Mouse (Mus musculus) liver (tissue): ENCODE measurements around the gene Wdr54.

Source experiments
- DNase-seq: peaks from one replicate; pipeline ENCODE4 v3.0.0-alpha.2; 2020; ENCODE audit warnings: mixed read lengths

The Wdr54 gene

DNA sequence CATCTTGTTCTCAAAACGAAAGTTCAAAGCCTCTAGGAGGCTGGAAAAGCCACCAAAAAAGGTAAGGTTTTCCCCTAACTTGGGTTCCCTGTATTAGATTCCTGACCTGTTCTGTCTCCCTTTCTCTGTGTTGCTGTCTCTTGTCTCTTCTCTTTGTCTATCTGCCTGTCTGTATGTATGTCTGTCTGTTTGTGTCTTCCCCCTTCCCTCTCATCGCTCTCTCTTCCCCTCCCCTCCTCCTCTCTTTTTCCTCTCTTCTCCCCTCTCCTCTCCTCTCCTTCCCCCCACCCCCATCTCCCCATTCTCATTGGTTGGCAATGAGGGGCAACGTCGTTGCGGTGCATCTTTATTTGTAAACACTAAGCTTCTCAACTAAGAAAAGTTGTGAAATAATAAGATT, 30.9 kb downstream of the Wdr54 start, which contains the start of gene Ino80b:
TSS of gene Ino80b (minus strand) at position 101 of the 400 bp plus-strand sequence.
- DNase-seq = no peak

- DNase-seq = peak; percentile 89
These were observed 31.3 kb downstream of the Wdr54 start for GRCm38 (mm10) chr6:83124851-83125312.

GRCm38 (mm10) chr6:83122961-83123360, 33.2 kb downstream of the Wdr54 start:
- no peak for DNase-seq

DNA sequence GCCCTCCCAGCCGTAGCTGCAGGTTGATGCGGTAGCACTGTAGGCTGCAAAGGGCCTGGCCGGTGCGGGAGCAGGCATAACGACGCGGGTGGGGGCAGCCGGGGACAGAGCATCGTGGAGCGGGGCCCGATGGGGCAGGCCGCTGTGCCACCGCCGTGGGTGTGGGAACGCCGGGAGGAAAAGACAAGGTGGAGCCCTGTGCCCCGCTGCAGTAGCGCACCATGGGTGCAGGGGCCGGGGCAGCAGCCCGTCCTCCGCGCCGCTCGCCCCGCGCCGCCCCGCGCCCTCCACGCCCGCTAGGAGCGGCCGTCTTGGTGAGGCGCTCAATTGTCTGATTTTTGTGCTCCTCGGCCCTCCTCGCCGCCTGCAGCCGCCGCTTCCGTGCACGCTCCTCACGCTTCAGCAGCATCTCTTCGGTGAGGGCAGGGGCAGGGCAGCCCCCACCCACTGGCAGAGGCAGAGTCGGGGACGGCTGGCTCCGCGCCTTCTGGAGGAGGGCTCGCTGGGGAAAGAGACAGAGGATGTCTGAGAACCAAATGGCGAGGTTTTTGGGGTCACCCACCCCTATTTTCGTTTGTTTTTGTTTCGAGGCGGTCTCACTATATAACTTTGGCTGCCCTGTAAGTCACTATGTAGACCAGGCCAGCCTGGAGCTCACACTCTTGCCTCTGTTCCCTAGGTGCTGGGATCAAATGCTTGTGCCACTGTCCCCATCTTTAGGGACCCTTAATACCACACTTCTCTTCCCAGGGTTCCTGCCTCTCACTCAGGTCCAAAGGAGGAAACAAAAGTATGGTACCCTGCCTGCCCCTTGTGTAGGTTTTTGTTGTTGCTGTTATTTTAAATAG, 34.1 kb downstream of the Wdr54 start:
- DNase-seq = peak; percentile 54

DNA sequence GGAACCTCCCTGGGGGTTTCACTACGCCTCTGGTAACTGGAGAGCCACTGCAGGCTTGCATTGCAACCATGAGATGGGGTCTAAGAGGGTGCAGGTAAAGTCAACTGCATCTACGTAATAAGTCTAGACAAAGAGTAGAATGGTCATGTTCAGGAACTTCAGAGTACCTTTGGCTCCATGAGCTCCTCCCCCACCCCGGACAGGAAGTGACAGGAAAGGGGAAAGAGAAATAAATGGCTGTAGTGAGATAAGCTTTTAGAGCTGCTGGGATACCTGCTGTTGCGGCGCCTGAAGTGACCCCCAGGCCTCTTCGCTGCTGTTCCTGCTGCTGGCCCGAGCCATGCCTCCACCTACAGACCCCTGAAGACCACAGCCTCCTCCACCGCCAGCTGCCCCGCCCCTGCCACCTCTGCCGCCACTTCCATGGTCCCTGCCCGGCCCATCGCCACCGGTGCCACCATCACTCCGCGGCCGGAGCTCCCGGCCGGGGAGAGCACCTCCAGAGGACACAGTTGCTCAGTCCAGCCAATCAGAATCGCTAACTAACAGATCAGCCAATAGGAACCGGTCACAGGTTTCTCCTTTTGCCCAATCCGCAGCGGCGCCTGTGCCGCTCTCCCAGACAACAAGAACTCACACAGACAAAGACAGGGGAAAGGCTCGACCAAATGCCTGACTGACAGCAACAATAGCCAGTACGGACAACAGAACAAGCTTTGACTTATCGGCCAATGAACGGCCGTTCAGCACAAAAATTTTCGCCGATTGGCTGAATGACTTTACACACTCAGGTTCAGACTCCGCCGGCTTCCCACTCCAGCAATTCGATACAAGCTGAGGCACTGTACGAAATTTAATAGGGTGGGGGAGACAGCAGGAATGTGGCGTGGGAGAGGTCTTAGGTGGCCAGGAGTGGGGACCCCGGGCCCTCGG, 35.0 kb downstream of the Wdr54 start, which contains the start of gene Wbp1:
TSS of gene Wbp1 (minus strand) at position 630 of the 933 bp plus-strand sequence.
- DNase-seq = peak; percentile 94

DNA sequence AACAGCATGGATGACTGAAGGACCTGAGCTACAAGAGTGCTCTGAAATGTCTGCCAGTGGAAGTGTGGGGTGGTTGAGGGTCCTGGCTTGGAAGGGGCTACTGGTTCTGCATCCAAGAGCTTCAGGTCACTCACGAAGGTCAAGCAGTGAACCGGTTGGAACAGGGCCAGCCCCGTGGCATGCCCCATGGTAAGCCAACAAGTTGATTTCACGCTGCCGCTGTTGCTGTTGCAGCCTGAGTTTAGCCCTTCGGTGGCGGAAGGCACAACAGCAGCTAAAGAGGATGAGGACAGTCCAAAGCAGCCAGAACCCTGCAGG, 36.5 kb downstream of the Wdr54 start:
- DNase-seq = no peak

DNA sequence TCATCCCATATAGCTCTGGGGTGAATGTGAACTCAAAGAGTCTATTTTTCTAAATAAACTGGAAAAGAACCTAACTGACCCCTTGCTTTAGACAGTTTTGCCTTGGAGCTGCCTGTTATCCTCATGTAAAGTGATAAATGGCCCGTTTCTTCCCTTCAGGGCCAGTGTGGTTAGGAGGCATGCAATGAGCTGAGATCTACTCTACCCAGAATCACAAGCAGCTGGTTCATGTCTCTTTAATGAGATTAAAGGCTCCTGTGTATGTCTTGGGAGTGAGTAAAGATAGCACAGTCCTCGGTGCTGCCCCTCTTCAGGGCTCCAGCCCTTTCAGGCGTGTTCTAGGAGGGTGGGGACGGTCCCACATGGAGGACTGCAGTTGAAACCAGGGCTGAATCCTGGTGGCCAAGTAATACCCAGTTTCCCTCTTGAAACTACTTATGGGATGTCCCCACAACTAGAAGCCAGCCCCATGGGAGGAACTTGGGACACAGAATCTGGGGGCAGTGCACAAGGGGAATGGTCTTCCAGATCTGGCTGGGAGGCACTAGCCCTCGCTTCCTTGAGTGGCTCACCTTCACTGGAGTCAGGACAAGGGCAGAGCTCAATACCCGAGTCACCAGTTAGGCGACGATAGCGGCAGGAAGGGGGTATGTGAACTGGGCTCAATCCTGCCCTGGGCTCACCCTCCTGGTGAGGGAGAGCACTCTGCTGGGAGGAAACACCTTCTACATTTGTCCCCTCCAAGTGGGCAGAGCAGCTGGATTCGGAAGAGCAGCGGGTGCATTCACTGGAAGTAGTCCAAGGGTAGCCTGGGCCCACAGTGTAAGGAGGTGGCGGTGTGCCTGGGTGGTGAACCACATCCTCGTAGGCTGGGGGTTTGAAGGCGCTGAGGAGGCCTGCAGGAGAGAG, 37.1 kb downstream of the Wdr54 start:
- no peak for DNase-seq

GRCm38 (mm10) chr6:83118369-83118768, 37.8 kb downstream of the Wdr54 start:
- DNase-seq = no peak

GRCm38 (mm10) chr6:83117616-83118015, 38.6 kb downstream of the Wdr54 start:
- DNase-seq = no peak

- DNase-seq = no peak
These were observed 39.1 kb downstream of the Wdr54 start for GRCm38 (mm10) chr6:83117165-83117438.

- no peak for DNase-seq
These were observed 39.6 kb downstream of the Wdr54 start for GRCm38 (mm10) chr6:83116373-83117164.

DNA sequence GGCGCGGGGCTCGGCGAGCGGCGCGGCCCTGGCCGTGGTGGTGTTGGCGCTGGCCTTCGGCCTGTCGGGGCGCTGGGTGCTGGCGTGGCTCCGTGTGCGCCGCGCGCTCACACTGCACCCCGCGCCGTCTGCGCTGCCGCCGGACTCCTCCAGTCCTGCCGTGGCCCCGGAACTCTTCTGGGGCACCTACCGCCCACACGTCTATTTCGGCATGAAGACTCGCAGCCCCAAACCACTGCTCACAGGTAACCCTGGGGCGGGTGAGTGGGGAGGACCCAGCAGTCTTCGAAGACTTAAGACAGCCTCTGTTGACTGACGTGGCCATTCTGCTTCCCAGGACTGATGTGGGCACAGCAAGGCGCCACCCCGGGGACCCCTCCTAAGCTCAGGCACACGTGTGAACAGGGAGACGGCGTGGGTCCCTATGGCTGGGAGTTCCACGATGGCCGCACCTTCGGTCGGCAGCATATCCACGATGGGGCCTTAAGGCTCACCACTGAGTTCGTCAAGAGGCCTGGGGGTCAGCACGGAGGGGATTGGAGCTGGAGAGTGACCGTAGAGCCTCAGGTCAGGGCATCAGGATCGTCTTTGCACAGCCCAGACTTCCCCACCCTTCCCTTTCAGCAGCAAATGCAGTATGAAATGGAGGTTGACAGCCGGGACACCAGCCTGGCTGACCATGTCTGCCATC, 40.4 kb downstream of the Wdr54 start:
- DNase-seq = no peak

DNA sequence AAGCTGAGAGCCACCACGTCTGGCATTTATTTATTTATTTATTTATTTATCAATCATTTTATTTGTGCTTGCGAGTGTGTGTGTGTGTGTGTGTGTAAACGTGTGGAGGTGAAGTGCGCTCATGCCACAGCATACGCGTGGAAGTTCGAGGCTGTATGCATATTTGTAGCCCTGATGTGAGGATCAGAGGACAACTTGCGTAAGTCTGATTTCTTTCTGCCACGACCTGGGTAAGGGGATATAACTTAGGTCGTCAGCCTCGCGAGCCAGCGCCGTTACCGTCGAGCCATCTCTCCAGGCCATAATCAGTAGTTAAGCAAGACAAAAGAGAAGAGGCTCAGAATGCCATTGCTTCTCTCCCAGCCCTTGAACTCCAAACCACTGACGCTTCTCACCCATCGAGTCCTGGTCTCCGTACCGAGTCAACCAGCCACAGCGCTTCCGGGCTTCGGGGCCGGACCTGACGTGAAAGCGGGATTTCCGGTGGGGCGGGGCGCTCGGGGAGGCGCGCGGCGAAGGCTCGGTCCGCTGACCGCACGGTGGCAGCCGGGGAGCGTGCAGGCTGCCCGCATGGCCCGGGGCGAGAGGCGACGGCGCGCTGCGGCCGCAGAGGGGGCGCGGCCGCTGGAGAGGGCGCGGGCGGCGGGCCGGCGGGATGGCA, 41.1 kb downstream of the Wdr54 start, which contains the start of gene Mogs:
TSS of gene Mogs (plus strand) at position 486 of the 661 bp plus-strand sequence.
- peak; percentile 96 for DNase-seq

GRCm38 (mm10) chr6:83111510-83112136, 44.6 kb downstream of the Wdr54 start:
- no peak for DNase-seq

GRCm38 (mm10) chr6:83108762-83109668, 47.2 kb downstream of the Wdr54 start, which contains the start of gene Mrpl53:
Gene Mrpl53 (plus strand): TSS chr6:83109040.
- peak; percentile 80 for DNase-seq

DNA sequence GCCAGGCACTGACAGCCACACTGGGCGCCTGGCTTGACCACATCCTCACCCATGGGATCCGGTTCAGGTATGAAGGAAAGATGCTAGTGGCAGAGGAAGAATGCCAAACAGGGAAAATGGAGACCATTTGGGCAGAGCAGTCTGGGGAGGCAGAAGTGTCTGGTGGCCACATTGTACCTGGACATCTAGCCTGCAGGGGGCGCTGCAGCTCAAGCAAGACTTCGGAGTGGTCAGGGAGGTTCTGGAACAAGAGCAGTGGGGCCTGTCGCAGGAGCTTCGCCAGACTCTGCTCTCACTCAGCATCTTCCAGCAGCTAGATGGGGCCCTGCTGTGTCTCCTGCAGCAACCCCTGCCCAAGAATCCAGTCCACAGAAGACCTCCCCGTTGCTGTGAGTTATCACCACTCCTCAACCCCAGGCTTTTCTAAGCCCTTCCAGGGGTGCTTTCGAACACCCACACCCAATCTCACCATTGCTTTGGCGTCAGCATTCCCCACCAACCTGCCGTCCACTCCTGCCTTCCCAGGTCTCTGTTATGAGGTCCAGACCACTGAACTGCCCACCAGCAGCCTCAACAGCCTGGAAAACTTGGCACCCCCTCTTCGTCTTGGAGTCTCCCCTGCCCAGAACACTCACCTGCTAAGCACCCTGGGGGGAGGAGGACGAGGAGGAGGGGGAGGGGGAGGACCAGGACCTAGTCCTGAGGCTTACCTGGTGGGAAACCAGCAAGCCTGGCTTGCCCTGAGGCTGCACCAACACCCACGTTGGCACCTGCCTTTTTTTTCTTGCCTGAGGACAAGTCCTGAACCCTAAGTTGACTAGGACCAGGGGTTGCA, 48.4 kb downstream of the Wdr54 start:
- DNase-seq = peak; percentile 91

- no peak for DNase-seq
These were observed 52.0 kb downstream of the Wdr54 start for GRCm38 (mm10) chr6:83104158-83104557.

DNA sequence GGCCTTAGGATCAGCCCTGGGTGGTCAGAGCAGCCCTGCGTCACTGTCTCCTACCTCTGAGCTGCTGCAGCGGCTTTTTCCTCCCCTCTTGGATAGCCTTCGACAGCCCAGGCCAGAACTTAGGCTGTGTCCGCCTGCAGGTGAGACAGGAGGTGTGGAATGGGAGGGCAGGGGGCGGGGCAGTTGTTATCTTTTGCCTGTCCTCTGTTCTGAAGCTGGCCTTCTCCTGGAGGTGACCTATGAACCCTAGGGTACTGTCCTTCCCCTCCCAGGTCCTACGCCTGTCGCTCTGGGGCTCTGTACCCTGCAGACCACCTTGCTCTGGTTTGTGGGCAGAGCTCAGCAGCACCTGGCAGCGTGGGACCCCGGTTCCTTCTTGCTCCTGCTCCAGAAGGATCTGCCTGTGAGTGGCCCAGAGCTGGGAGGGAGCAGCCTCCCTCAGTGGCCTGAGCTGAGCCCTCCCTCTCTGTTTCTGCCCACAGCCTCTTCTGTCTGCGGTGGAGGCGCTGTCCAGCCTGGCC, 53.0 kb downstream of the Wdr54 start:
- no peak for DNase-seq
